Comparison of ENCODE assay signal across 12 mouse cellular contexts in genomic region chr14:20873931-20874330, GRCm38 (mm10). TPM values are rescaled to one million over a fixed set of nuclear protein-coding genes. Genes with fewer than 3 reads are reported as not detected.
A peak's percentile ranks its signal among the peaks of the same experiment; 100 is the strongest.
DNase-seq lines count a peak whose midpoint lies in the region; ATAC-seq and TF ChIP-seq lines count a peak whose summit lies in the region.
"Had no signal": no experiment of that assay in that cellular context is flagged by ENCODE, and none has a peak within 500 bp of the region (broad histone marks: within the 10 kb centered on the region; RNA-seq: fewer than 3 reads in every experiment).

No protein-coding gene starts in this region.

- peak overlapping the region; percentile 38 for H3K4me2 ChIP-seq in heart, embryonic 15.5 days
- H3K4me2 ChIP-seq: lung, embryonic 14.5 days; midbrain, embryonic 12.5 days; neural tube, embryonic 12.5 days had no signal

- peak overlapping the region; percentile 26 for H3K4me3 ChIP-seq in gastrocnemius, adult 2 months
- H3K4me3 ChIP-seq in megakaryocyte, embryonic 14.5 days (replicated peaks): peak overlapping the region; percentile 85
- no peak overlapping the region for H3K4me3 ChIP-seq in heart, embryonic 15.5 days
- H3K4me3 ChIP-seq: midbrain, embryonic 12.5 days; neural tube, embryonic 12.5 days had no signal

- no peaks in the 10 kb centered on the region for H3K27me3 ChIP-seq in megakaryocyte, embryonic 14.5 days (replicated peaks)
- no peaks in the 10 kb centered on the region for H3K27me3 ChIP-seq in heart, embryonic 15.5 days
- H3K27me3 ChIP-seq: midbrain, embryonic 12.5 days; neural tube, embryonic 12.5 days had no signal

- TF ChIP-seq CTCF in gastrocnemius, adult 2 months (IDR thresholded peaks at IDR 0.05): no peak

- H3K36me3 ChIP-seq in megakaryocyte, embryonic 14.5 days (replicated peaks; ENCODE audit: low read length): peaks cover 2% of the 10 kb centered on the region
- no peaks in the 10 kb centered on the region for H3K36me3 ChIP-seq in heart, embryonic 15.5 days
- H3K36me3 ChIP-seq: midbrain, embryonic 12.5 days; neural tube, embryonic 12.5 days had no signal

- ATAC-seq in megakaryocyte, adult 5-6 weeks (ENCODE audit: poor library complexity, severe bottlenecking): no peak
- ATAC-seq in heart, embryonic 15.5 days (replicated peaks; ENCODE audit: insufficient number of reproducible peaks, insufficient read depth, low FRiP score, low read depth): no peak
- ATAC-seq in megakaryocyte-erythroid progenitor cell, adult 5-6 weeks (replicated peaks; ENCODE audit: low FRiP score, low TSS enrichment, poor library complexity, severe bottlenecking): peak; percentile 65

- H3K4me1 ChIP-seq in megakaryocyte, embryonic 14.5 days: peaks cover 44% of the 10 kb centered on the region
- peaks cover 12% of the 10 kb centered on the region for H3K4me1 ChIP-seq in heart, embryonic 15.5 days (replicated peaks)
- H3K4me1 ChIP-seq: midbrain, embryonic 12.5 days; neural tube, embryonic 12.5 days had no signal

- intact Hi-C loops in gastrocnemius, adult 2 months (cut with DNase I): loop anchor here (1.0 to 10.0 kb wide), 4 partner anchors 71 to 129 kb away; no protein-coding TSS in a partner anchor
- intact Hi-C loops in left cerebral cortex, postnatal 4 days (cut with DNase I): loop anchor here (1.0 to 10.0 kb wide), 2 partner anchors 71 to 109 kb away; no protein-coding TSS in a partner anchor

- WGBS in heart, embryonic 15.5 days: 15% methylated on average over 6 of the region's 6 CpGs

- peak; percentile 53 for DNase-seq in gastrocnemius, adult 2 months
- DNase-seq in gastrocnemius, postnatal 10 days: no peak
- no peak for DNase-seq in spleen, postnatal 4 days (ENCODE audit: low spot score in 2 of 2)
- DNase-seq in left cerebral cortex, postnatal 4 days: no peak

- no peak overlapping the region; the same call in 1 of the 2 replicates for H3K9ac ChIP-seq in heart, embryonic 15.5 days
- H3K9ac ChIP-seq: lung, embryonic 14.5 days; midbrain, embryonic 12.5 days; neural tube, embryonic 12.5 days had no signal

- H3K9me3 ChIP-seq in megakaryocyte, embryonic 14.5 days: no peaks in the 10 kb centered on the region
- no peaks in the 10 kb centered on the region for H3K9me3 ChIP-seq in heart, embryonic 15.5 days (replicated peaks)
- H3K9me3 ChIP-seq: midbrain, embryonic 12.5 days; neural tube, embryonic 12.5 days had no signal

- H3K27ac ChIP-seq in gastrocnemius, adult 2 months: peak overlapping the region; percentile 88
- H3K27ac ChIP-seq in heart, embryonic 15.5 days: 0 out of 2 replicates have a peak overlapping the region, but pooled peaks have one; percentile 9
- H3K27ac ChIP-seq: hindbrain, postnatal 0 days; midbrain, embryonic 12.5 days; neural tube, embryonic 12.5 days had no signal

RNA-seq across cellular contexts. Expression of gene Plau, which starts 37.5 kb away (rescaled TPM):
- total RNA-seq in gastrocnemius, adult 2 months (2021): 10 to 100 TPM; 17.2 to 28.5 TPM
- 10 to 100 TPM; 25.6 to 28.0 TPM for total RNA-seq in gastrocnemius, postnatal 10 days (2021)
- polyA plus RNA-seq in megakaryocyte, embryonic 14.5 days (2012; ENCODE audit: insufficient read depth, low replicate concordance): 0.35 TPM in 1 of 2 replicates, not detected in the other
- 7.0 and 9.5 TPM in 2 replicates for total RNA-seq in megakaryocyte, adult 5-6 weeks (2015)
- 16.8 and 17.1 TPM in 2 replicates for total RNA-seq in megakaryocyte, adult 5-6 weeks (2017)
- polyA plus RNA-seq in heart, embryonic 15.5 days (2015; fragmentation: Nextera tagmentation; extraction: Ambion mirVana): 1.4 and 1.9 TPM in 2 replicates
- total RNA-seq in megakaryocyte-erythroid progenitor cell, adult 5-6 weeks (2014; fragmentation: Nextera tagmentation): not detected in 2 replicates
- 0.38 TPM in 1 of 2 replicates, not detected in the other for total RNA-seq in megakaryocyte-erythroid progenitor cell, adult 5-6 weeks (2017)
- 1 to 10 TPM; 2.6 to 3.4 TPM for total RNA-seq in left cerebral cortex, postnatal 4 days (2021)

RNA-seq across cellular contexts. Expression of gene Vcl, which starts 55.3 kb away (rescaled TPM):
- total RNA-seq in gastrocnemius, adult 2 months (2021): 10 to 100 TPM; 60.0 to 79.2 TPM
- 100 to 1,000 TPM; 115 to 126 TPM for total RNA-seq in gastrocnemius, postnatal 10 days (2021)
- 76.3 and 106 TPM in 2 replicates for polyA plus RNA-seq in megakaryocyte, embryonic 14.5 days (2012; ENCODE audit: insufficient read depth, low replicate concordance)
- 149 and 152 TPM in 2 replicates for total RNA-seq in megakaryocyte, adult 5-6 weeks (2015)
- 117 and 128 TPM in 2 replicates for total RNA-seq in megakaryocyte, adult 5-6 weeks (2017)
- 82.2 and 89.1 TPM in 2 replicates for polyA plus RNA-seq in heart, embryonic 15.5 days (2015; fragmentation: Nextera tagmentation; extraction: Ambion mirVana)
- total RNA-seq in megakaryocyte-erythroid progenitor cell, adult 5-6 weeks (2014; fragmentation: Nextera tagmentation): 56.7 and 62.3 TPM in 2 replicates
- 55.2 and 63.7 TPM in 2 replicates for total RNA-seq in megakaryocyte-erythroid progenitor cell, adult 5-6 weeks (2017)
- 10 to 100 TPM; 21.0 to 21.9 TPM for total RNA-seq in left cerebral cortex, postnatal 4 days (2021)
